Mouse (Mus musculus) gonadal fat pad, adult 2 months (tissue): ENCODE data around the gene Prkci. TPM values are rescaled to one million over a fixed set of nuclear protein-coding genes. Genes with fewer than 3 reads are reported as not detected.

Source experiments
- polyA plus RNA-seq: library from polyadenylated mRNA; depleted of rRNA; stranded (reverse); fragments of >200 nt; gene quantifications from 2 replicates; pipeline ENCODE4 v1.2.3, GENCODE M21; 2012; rRNA removed

Prkci gene
- polyA plus RNA-seq, 1 experiment: 32.0 TPM

Other genes starting within 250 kb of the Prkci start
- gene Samd7, start 249.5 kb upstream of the Prkci start, polyA plus RNA-seq: not detected in 2 replicates
- gene Sec62, start 202.9 kb upstream of the Prkci start, polyA plus RNA-seq: 20.1 and 27.6 TPM in 2 replicates
- 12.0 and 13.7 TPM in 2 replicates for gene Gpr160, start 139.8 kb upstream of the Prkci start, polyA plus RNA-seq
- gene Phc3, start 26.3 kb upstream of the Prkci start, polyA plus RNA-seq: 35.2 and 37.4 TPM in 2 replicates
- gene Skil, start 99.3 kb downstream of the Prkci start, polyA plus RNA-seq: 19.3 and 25.3 TPM in 2 replicates
- gene Cldn11, start 154.2 kb downstream of the Prkci start, polyA plus RNA-seq: 35.7 and 41.5 TPM in 2 replicates